Mouse (Mus musculus) midbrain, embryonic 12.5 days (tissue): ENCODE measurements at regions not wholly inside any gene's neighbourhood (a gene's known extent, or its start where the extent isn't known, plus 50 kb on each side); places are given as distances from the start of the nearest gene placed in this dataset.

Source experiments
- ATAC-seq: fragments of 200-750 bp; cut with Nextera tagmentation; 2 replicates; pipeline ENCODE4 v1.8.0; 2017; ENCODE audit warnings: low read depth, moderate TSS enrichment, moderate library complexity; ENCODE audit not compliant: low FRiP score
- H3K27ac ChIP-seq: fragments of 300-500 bp; sonication (generic); replicated peaks from 2 replicates; pipeline ENCODE4 v1.5.1; 2016; ENCODE audit warnings: mild to moderate bottlenecking
- H3K27me3 ChIP-seq: fragments of 300-500 bp; sonication (generic); 2 replicates; pipeline ENCODE4 v1.6.1; 2016; ENCODE audit warnings: mild to moderate bottlenecking
- H3K36me3 ChIP-seq: fragments of 300-500 bp; sonication (generic); 2 replicates; pipeline ENCODE4 v1.6.1; 2016
- H3K4me1 ChIP-seq: fragments of 300-500 bp; sonication (generic); 2 replicates; pipeline ENCODE4 v1.6.1; 2016
- H3K4me2 ChIP-seq: fragments of 300-500 bp; sonication (generic); replicated peaks from 2 replicates; pipeline ENCODE4 v1.6.1; 2016; ENCODE audit warnings: mild to moderate bottlenecking, moderate library complexity
- H3K4me3 ChIP-seq: fragments of 300-500 bp; sonication (generic); 2 replicates; pipeline ENCODE4 v1.5.1; 2016; ENCODE audit warnings: mild to moderate bottlenecking
- H3K9ac ChIP-seq: fragments of 300-500 bp; sonication (generic); replicated peaks from 2 replicates; pipeline ENCODE4 v1.6.1; 2016; ENCODE audit warnings: mild to moderate bottlenecking, moderate library complexity
- H3K9me3 ChIP-seq: fragments of 300-500 bp; sonication (generic); 2 replicates; pipeline ENCODE4 v1.6.1; 2016; ENCODE audit warnings: mild to moderate bottlenecking
- WGBS: fragments of 180-500 bp; shearing (Covaris S2); methylation state at CpG from one replicate; pipeline ENCODE4 v1.1.7; 2016; 5-methylcytosine and 5-hydroxymethylcytosine counted together

DNA sequence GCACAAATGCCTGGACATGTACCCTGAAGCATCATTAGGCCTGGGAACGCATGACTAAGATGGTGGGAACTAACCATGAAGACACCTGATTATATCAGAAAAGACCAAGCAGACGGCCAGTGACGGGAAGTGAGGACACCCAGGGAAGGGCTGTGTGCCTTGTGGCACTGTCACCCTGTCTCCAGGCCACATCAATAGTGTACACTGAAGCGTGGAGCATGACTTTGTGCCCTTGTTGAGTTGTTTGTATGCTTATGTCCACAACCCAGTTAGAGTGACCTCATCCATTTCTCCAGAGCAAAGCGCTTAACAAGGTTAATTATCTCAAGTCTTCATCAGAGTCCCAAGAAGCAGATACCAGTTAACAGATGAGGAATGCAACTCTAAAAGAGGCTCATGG is 96.8 kb upstream of the Cdkn3 start:
- Histone ChIP-seq H3K27ac (no peak overlapping the region), H3K4me3 (no peak overlapping the region), H3K27me3 (peaks cover 4% of the 10 kb centered on the region; the same call in 1 of the 2 replicates), H3K9me3 (no peaks in the 10 kb centered on the region), H3K4me1 (peaks cover 13% of the 10 kb centered on the region), H3K9ac (no peak overlapping the region), H3K36me3 (no peaks in the 10 kb centered on the region), H3K4me2 (no peak overlapping the region)
- ATAC-seq = no peak
- 77% methylated on average over 5 of the region's 5 CpGs for WGBS

DNA sequence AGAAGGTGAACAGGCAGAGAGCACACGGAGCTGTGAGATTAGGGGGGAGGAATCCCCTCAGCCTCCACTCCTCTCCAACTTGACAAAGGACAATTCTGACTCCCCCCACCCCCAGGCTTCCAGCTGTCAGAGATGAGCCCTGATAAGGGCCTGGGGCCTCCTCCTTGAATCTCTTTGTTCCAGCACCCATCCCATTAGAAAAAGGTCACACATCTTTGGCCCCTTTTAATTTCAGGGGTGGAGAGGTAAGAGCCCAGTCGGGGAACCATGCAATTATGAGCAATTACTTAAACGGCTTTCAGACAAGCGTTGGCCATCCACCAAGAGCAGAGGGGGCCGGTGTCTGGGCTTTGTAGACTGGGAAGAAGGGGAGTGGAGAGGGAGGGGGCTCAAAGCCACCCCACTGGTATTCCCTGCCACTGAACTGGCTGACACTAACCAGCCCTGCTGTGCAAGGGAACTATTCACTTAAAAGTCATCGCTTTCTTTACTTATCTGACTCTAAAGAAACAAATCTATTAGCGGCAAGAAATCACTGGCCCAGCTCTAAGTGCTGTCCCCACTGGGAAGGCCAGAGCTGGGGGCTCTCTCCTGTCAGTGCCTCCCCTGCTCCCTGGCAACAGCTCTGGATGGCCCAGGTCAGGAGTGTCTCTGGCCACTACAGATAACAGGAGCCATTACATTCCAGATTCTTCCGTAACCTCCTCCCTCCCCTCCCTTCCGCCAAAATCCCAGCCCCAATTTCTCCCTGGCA is 98.4 kb upstream of the Cdkn3 start:
- peaks cover 13% of the 10 kb centered on the region for H3K4me1 ChIP-seq
- H3K4me2 ChIP-seq = no peak overlapping the region
- peaks cover 4% of the 10 kb centered on the region; the same call in 1 of the 2 replicates for H3K27me3 ChIP-seq
- no peaks in the 10 kb centered on the region for H3K36me3 ChIP-seq
- no peaks in the 10 kb centered on the region for H3K9me3 ChIP-seq
- peak; percentile 56 for ATAC-seq
- 1% methylated on average over 9 of the region's 9 CpGs for WGBS
- no peak overlapping the region for H3K4me3 ChIP-seq
- 0 out of 2 replicates have a peak overlapping the region, but pooled peaks have one; percentile 25 for H3K27ac ChIP-seq
- H3K9ac ChIP-seq = no peak overlapping the region

DNA sequence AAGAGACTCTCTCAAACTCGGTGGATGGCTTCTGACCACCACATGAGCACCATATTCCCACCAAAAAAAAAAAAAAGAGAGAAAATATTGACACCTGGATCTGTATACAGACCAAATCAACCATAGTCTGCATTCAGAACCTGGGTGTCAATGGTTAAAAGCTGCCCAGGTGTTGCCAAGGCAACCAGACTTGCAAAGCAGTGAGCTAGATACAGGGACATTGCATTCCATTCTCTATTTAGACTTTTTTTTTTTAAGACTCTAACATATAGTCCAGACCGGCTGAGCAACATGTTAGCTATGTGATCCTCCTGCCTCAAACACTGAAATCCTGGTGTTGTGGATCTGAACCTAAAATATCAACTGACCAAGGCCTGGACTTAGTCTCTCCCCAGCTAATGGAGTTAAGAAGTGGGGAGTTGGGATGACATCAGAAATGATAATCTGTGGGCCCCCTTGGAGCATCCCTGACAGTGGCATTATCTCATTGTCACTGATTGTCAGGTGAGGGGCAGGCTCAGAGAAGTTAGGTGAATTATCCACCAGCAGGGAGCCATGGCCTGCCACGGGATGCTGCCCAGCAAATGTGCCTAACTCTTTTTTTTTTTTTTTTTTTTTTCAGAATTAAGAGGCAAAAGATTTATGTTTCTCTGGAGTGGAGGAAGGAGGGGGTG is 99.1 kb upstream of the Cdkn3 start:
- no peaks in the 10 kb centered on the region for H3K36me3 ChIP-seq
- no peaks in the 10 kb centered on the region for H3K9me3 ChIP-seq
- H3K4me3 ChIP-seq = no peak overlapping the region
- H3K9ac ChIP-seq = no peak overlapping the region
- peaks cover 4% of the 10 kb centered on the region; the same call in 1 of the 2 replicates for H3K27me3 ChIP-seq
- no peak overlapping the region for H3K27ac ChIP-seq
- WGBS = 18% methylated on average over 3 of the region's 3 CpGs
- H3K4me1 ChIP-seq = peaks cover 13% of the 10 kb centered on the region
- no peak overlapping the region for H3K4me2 ChIP-seq
- ATAC-seq = peak; percentile 12; the same call in 1 of the 2 replicates

DNA sequence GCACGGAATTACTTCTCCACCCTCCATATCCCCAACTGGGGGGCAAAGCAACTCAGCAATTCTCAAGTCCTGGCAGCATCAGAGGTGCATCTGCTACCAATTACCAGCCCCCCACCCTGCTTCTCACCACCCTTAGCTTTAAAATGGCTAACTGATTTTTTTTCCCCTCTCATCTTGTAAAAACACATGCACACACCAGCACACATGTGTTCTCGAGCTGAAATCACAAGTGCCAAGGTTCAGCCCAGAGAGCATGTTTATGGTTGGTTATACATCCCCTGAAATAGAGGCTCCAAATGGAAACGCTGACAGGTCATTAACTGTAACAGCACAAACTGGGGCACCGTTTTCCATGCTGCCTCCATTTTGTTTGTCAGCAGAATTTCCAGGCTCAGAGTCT is 101.0 kb upstream of the Cdkn3 start:
- Histone ChIP-seq H3K9me3 (no peaks in the 10 kb centered on the region), H3K4me3 (no peak overlapping the region), H3K4me2 (no peak overlapping the region), H3K36me3 (no peaks in the 10 kb centered on the region), H3K27ac (no peak overlapping the region), H3K9ac (no peak overlapping the region), H3K4me1 (peaks cover 13% of the 10 kb centered on the region), H3K27me3 (peaks cover 4% of the 10 kb centered on the region; the same call in 1 of the 2 replicates)
- 72% methylated on average over 4 of the region's 4 CpGs for WGBS
- no peak for ATAC-seq

DNA sequence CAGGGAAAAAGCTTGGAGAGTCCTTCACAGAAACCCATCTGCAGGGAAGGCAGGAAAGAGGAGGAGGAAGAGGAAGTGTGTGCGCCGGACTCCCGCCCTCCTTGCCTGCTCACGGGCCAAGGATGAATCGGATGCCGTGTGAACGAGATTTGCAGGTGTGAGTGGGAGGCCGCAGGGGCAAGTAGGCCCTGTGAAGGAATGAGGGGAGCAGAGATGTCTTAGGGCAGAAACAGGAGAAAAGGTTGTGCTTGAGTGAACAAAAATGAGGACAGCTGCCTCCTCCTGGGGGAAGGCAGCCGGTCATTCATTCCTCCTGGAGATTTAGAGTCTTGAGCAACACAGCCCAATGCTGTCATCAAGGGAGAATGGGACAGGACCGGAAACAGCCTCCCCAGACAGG is 104.1 kb upstream of the Cdkn3 start:
- 81% methylated on average over 10 of the region's 10 CpGs for WGBS
- no peaks in the 10 kb centered on the region for H3K9me3 ChIP-seq
- no peak overlapping the region for H3K4me3 ChIP-seq
- no peak overlapping the region for H3K4me2 ChIP-seq
- no peaks in the 10 kb centered on the region for H3K36me3 ChIP-seq
- ATAC-seq = no peak
- no peaks in the 10 kb centered on the region; the same call in 1 of the 2 replicates for H3K27me3 ChIP-seq
- H3K9ac ChIP-seq = no peak overlapping the region
- H3K4me1 ChIP-seq = 0 out of 2 replicates have a peak, but pooled peaks cover 2% of the 10 kb centered on the region
- no peak overlapping the region for H3K27ac ChIP-seq

DNA sequence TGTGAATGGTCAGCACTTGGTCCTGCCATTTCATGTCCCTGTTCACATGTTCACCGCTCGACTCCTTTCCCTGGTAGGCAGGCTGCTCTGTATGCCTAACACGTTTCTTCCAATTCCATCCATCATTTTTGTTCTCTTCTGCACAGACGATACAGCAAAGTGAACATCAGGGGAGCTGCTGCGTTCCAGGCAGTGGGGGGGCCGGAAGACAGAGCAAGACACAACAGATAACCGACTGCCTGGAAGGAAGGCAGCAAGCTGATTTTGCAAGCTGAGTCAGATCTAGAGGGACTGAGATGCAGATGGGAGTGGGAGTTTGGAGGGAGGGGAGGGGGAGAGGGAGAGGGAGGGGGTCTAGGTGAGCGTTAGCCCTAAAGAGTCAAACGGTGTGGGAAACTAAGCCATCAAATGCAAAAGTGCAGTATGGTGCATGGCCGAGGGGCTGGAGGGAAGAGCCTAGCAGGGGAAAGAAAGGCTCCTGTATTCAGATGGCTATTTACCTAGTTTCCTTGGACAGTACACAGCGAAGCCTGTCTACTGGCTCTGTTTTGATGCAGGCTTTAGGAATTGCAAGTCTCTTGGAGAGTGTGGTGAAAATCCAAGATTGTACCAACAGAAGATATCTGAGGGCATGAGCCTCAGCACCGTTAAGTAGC is 112.9 kb upstream of the Cdkn3 start:
- Histone ChIP-seq H3K4me1 (no peaks in the 10 kb centered on the region), H3K4me3 (no peak overlapping the region), H3K9ac (no peak overlapping the region), H3K4me2 (no peak overlapping the region), H3K27me3 (peaks cover 3% of the 10 kb centered on the region; the same call in 1 of the 2 replicates), H3K9me3 (no peaks in the 10 kb centered on the region), H3K36me3 (no peaks in the 10 kb centered on the region), H3K27ac (no peak overlapping the region)
- 61% methylated on average over 12 of the region's 12 CpGs for WGBS
- no peak for ATAC-seq

DNA sequence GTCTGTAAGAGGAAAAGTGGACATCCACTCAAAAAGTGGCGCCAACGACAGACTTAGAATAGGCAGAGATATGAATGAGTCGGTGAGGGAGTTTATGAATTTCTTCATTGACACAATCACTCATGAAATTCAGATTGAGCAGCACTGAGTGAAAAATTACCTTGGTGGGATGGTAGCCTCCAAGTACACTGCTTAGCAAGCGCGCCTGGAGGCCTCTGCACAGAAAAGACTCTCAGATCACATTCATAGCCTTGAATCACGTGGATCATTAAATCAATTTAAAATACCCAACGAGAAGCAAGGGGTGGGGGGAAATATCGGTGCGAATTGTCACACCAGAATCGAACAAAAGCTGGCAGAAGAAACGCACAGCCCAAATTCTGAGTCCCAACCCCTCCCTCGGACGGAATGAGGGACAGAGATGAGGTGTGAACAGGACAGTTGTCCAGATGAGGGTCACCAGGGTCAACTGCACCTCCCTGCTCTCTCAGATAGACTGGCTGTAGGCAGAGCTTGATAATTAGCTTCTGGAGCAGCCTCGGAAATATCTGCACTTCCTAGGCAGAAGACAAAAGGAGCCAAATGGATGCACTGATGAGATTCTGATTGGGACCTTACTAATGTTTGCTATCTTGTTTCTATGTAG is 113.5 kb upstream of the Cdkn3 start:
- no peak overlapping the region for H3K27ac ChIP-seq
- H3K9me3 ChIP-seq = no peaks in the 10 kb centered on the region
- no peak overlapping the region for H3K4me2 ChIP-seq
- H3K4me1 ChIP-seq = no peaks in the 10 kb centered on the region
- 82% methylated on average over 14 of the region's 14 CpGs for WGBS
- ATAC-seq = no peak
- H3K4me3 ChIP-seq = no peak overlapping the region
- H3K36me3 ChIP-seq = no peaks in the 10 kb centered on the region
- H3K9ac ChIP-seq = no peak overlapping the region
- H3K27me3 ChIP-seq = peaks cover 3% of the 10 kb centered on the region; the same call in 1 of the 2 replicates

DNA sequence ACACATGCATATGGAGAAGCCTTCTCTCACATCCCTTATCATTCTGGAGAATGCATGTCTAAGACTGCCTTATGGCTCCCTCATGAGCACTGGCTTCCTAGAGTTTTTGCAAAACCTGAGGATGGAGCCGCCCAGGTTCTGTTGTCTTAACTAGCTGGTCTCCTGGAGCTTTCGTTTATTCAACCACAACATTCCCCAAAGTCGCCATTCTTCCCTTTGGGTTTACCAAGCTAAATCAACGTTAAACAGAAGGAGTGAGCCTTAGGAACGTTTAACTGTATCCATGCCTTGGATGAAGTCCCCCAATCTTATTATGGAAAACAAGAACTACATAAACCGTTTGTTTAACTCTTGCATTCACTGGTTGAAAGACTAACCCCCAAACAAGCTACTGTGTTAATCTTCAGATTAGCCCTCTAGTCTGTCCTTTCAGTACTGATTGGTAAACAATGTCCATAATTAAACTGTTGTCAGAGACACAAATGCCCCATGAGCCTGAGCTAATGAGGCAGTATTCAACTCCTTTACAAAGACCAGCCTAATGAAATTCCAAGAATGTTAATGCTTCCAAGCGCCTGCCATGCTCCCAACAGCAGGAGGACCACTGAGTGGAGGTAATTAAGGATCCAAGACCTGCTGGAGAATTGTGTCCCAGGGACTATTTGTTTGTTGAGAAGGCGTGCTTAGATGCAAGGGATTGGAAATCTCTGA is 121.1 kb upstream of the Cdkn3 start:
- no peak for ATAC-seq
- peaks cover 36% of the 10 kb centered on the region for H3K27me3 ChIP-seq

DNA sequence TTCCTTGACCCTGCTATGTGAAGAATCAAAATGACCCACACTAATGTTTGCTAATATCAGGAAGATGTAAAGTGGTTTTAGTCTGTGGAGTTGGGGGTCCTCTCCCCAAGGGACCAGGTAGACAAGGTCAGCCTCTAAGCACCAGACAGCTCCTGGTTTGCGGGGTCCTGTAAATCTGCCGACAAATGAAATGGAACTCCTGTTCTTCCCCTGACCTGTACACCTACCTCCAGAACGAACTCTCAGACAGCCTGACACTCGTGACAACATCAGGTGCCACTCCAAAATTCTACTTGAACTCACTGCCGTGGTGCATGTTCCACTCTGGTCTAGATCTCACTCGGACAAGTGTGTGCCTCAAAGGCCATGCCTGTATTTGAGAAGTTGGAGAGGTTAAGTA is 121.8 kb upstream of the Cdkn3 start:
- Histone ChIP-seq H3K27me3 (peaks cover 39% of the 10 kb centered on the region), H3K9me3 (no peaks in the 10 kb centered on the region)
- WGBS = 84% methylated on average over 6 of the region's 6 CpGs

More for the DNA sequence above, 121.1 kb upstream of the Cdkn3 start:
- H3K4me3 ChIP-seq = no peak overlapping the region
- no peaks in the 10 kb centered on the region for H3K9me3 ChIP-seq
- no peak overlapping the region for H3K9ac ChIP-seq
- H3K27ac ChIP-seq = no peak overlapping the region
- H3K4me1 ChIP-seq = peaks cover 4% of the 10 kb centered on the region
- no peaks in the 10 kb centered on the region for H3K36me3 ChIP-seq
- H3K4me2 ChIP-seq = no peak overlapping the region
- WGBS = 7% methylated on average over 8 of the region's 8 CpGs

DNA sequence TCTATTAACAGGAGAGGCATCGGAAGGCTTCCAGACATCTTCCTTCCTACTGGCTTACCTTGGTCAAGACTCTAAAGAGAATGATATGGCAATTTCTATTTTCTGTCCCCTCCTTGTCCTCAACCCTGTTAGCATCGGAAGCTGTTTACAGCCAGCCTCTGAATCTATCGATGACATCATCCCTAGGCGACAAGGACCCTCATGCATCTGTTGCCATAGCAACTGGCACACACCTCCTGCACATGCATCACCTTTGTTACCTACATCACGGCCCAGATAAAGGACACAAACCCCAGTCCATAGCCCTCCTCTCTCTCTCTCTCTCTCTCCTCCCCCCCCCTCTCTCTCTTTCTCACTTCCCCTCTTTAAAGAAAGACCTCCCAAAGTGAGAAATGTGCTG is 123.1 kb upstream of the Cdkn3 start:
- Histone ChIP-seq H3K9me3 (no peaks in the 10 kb centered on the region), H3K4me2 (no peak overlapping the region), H3K36me3 (no peaks in the 10 kb centered on the region), H3K27ac (no peak overlapping the region), H3K4me3 (no peak overlapping the region), H3K27me3 (peaks cover 39% of the 10 kb centered on the region), H3K4me1 (peaks cover 4% of the 10 kb centered on the region), H3K9ac (no peak overlapping the region)
- WGBS = 82% methylated on average over 5 of the region's 5 CpGs
- ATAC-seq = no peak

More for the DNA sequence above, 121.8 kb upstream of the Cdkn3 start:
- no peak overlapping the region for H3K4me3 ChIP-seq
- H3K9ac ChIP-seq = no peak overlapping the region
- peaks cover 4% of the 10 kb centered on the region for H3K4me1 ChIP-seq
- ATAC-seq = no peak
- H3K4me2 ChIP-seq = no peak overlapping the region
- H3K27ac ChIP-seq = no peak overlapping the region
- H3K36me3 ChIP-seq = no peaks in the 10 kb centered on the region

DNA sequence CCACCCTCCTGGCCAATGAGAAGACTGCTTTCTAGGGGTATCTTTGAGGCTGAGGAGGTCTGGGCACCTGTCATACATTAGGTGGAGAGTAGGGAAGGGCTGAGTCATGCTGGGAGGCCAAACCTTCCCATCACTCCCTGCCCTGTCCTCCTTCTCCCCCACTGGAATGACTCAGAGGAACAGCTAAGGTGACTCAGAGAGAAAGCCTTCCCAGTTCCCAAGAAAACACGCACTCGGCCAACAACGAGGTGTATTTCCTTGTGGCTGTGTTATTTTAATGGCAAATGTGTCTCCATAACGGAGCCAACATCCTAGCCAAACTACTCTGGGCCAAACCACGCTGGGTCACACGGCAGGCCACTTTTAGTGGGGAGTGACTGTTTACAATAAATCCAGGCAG is 124.0 kb upstream of the Cdkn3 start:
- Histone ChIP-seq H3K4me3 (no peak overlapping the region), H3K4me1 (peaks cover 4% of the 10 kb centered on the region), H3K27ac (no peak overlapping the region), H3K36me3 (no peaks in the 10 kb centered on the region), H3K4me2 (no peak overlapping the region), H3K9me3 (no peaks in the 10 kb centered on the region), H3K27me3 (peaks cover 35% of the 10 kb centered on the region), H3K9ac (no peak overlapping the region)
- ATAC-seq = no peak
- 90% methylated on average over 6 of the region's 6 CpGs for WGBS
